Mouse (Mus musculus): ENCODE measurements at regions not wholly inside any gene's neighbourhood (a gene's known extent, or its start where the extent isn't known, plus 50 kb on each side); places are given as distances from the start of the nearest gene placed in this dataset.
A peak's percentile ranks its signal among the peaks of the same experiment; 100 is the strongest.
"Not testable (repeated sequence)": the region's sequence is repeated elsewhere in the genome, so short reads cannot be mapped to it uniquely, and the experiment has no call there.

DNA sequence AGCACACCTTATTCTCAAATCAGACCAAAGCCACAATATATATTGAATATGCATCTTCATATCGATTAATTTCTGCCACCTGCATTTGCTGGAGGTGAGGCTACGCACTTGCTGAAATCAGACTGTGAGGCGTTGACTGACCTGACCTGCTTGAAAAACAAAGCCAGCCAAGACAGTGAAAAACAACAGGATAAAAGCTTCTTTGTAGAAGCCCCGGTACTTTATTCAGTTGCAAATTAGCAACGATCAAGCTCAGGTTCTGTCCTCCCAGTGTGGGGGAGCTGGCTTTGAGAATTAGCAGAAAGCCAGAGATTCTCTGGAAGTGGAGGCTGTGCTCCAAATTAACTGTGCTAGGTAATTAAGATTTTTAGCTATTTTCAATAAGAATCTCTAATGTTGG is 100.6 kb downstream of the Vmn2r79 start:
- no peak for DNase-seq

DNA sequence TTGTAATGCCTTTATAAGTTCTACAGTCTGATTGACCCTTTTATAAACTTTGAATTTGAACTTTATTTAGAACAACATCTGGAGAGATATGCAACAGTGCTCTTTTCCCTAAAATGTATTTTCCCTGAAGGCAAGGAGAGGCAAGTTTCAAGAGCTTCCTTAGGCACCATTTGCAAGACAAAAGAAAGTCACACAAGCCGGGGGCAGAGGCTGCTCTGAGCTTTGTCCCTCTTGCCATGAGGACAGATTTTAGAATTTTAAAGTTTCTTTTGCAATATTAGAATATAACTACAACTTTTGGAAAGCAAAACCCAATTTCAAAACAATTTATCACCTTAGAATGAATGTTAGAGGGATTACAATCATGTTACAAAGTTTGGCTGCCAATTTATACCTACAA is 103.7 kb downstream of the Vmn2r79 start:
- not testable (repeated sequence) for DNase-seq

DNA sequence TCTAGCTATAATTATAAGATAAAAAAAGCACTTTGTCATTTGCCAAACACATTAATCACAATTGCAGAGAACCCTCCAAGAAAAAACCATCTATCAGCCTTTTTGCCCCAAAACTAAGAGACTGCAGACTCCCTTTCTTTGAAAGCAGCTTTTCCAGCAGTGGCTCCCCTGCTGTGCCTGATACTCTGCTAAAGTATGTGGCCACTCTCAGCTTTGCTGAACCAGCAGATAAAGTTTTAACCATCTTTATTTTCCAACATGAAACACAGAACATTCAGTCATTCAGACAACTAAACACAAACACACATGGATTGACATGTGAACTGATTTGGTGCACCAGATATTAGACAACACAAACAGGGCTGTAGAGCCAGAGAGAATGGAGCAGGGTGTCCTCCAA is 104.5 kb downstream of the Vmn2r79 start:
- not testable (repeated sequence) for DNase-seq

DNA sequence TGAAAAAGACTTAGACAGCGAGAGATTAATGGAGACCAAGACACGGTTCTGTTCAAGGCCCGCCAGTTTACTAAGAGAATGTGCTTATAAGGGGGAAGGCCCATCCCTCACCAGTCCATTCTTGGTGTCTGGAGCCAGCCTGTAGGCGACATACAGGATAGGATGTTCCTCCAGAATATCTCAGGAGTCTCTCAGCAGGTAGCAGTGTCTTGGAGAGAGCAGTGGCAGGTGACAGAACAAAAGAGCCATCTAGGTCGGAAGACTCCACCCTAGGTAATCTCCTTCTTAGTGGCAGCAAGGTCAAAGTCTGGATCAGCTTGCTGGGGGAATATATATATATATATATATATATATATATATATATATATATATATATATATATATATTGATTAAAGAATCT is 105.4 kb downstream of the Vmn2r79 start:
- not testable (repeated sequence) for DNase-seq

DNA sequence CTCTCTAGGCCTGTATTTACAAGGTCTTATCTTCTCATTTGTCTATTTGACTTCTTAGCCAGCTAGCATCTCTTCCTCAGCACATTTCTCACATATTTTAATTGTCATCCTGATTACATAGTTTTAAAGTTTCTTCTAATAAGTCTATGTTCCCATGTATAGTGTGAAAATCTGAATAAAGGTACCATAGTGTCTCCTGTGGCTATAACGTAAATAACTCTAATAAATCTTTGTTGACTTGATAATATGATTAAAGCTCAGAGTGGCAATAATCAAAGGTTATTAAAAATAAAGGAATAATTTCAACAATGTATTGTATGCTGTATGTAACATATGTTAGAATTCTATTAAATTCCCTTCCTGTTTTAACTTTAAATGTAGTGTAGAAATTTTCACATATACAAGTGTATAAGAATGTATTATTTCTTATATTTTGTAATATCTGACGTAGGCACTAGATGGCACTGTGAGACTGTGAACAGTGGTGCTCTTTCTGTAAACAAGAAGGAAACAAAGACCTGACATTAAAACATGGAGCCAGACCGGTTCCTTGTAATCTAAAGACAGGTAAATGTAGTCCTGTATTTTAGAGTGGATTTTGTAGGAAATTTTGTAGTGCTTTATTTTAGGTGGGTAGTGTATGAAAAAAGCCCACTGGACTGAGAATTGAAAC is 114.5 kb downstream of the Vmn2r79 start:
- peak in 1 of 2 experiments; percentile 5 for DNase-seq

DNA sequence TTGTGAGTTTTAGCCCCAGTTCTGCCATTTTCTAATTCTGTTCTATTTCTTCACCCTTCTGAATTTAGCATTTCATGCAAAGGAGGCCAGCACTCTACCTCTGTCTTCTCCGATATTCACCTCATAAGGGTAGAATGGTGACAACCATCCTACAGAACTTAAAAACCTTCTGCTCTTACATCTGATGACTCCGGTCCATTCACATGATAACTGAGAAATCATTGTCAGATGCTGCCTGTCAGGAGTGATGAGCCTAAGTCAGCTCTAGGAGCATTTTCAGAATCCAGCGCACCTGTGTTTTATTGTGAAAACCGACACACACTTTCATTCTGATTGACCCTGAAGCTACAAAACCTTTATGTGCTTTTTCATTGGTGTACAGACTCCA is 115.1 kb downstream of the Vmn2r79 start:
- no peak for DNase-seq

DNA sequence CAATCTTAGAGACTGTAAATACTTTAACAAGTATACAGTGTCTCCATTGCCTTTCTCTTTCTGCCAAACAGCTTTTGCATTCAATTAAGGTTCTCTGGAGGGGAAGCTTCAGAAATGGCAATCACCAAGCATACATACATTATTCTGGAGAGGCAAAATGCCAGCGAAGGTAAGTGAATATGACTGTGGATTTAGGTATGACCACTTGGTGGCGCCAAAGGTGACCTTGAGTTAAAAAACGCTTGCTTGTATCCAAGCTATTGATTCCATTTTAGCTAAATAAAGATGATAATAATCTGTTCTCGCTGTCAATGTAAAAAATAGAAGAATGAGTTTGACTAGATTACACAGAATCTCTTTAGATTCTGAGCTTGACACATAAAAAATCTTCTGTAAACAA is 117.7 kb downstream of the Vmn2r79 start:
- peak; percentile 33 to 41 for DNase-seq

DNA sequence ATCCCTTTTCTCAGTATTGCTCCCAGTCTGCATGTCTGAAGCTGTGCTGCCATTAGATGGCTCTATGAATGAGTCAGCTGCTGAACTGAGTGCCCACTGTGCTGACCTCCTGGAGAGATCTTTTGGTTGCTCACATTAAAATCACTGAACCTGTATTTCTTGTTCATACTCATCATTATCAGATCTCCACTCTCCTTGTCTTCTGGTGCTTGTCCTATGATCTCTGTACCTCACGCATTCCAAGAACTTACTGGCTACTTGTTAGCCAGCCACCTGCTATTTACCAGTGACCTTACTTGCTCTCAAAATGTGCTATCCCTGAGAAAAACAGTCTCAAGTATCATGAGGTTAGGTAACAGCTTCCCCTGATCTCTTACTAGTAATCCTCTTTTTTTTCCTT is 123.4 kb upstream of the Nox4 start:
- DNase-seq, result no peak

DNA sequence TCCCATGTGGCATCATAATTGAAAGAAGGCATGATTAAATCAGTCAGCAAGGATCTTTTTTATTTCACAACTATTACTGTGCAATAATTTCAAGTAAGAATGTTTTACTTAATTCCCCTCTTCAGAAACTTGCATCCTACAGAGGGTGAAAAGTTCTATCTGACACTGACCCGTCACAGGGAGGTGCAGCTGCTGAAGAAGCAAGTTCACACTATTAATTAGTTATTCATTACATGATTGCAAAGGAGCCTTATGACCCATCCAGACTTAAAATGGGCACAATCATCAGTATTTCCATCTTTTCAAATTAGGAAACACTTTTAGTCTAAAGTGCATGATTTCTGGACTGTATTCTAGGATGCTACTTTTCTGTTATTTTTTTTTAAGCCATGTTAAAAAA is 100.0 kb upstream of the Nox4 start:
- DNase-seq, result no peak

DNA sequence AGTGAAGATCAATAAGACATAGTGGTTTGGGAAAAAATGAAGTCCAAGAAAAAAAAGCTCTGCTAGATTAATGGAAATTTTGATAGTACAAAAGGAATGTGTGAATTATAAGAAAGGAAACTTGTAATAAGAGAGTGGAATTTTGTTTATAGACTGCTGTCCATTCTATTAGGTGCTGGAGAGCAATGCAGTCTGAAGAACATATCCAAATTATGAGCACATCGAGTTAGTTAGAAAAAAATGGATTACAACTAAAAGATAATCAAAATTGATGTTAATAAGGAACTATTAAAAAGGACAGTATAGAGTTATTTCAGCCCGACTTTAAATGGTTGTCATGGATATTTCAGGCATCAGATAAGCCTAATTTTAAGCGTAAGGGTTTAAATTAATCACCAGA is 98.2 kb upstream of the Nox4 start:
- DNase-seq, result no peak

DNA sequence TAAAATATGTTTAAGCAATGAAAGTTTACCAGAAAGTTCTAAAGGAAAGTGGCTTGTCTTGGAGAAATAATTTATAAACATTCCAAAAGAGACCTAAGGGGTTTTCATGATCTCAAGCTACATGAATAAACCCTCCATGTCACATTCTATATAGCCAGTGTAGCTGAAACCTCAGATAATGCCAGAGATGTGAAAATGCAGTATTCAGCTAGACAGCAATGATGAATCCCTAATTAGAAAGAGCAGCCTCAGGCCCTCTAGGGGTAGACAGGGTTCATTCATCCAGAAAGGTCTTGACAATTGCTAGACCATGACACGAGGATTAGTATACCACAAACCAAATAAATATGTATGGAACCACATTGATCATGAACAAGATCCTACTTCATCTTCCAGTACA is 97.2 kb upstream of the Nox4 start:
- no peak for DNase-seq

DNA sequence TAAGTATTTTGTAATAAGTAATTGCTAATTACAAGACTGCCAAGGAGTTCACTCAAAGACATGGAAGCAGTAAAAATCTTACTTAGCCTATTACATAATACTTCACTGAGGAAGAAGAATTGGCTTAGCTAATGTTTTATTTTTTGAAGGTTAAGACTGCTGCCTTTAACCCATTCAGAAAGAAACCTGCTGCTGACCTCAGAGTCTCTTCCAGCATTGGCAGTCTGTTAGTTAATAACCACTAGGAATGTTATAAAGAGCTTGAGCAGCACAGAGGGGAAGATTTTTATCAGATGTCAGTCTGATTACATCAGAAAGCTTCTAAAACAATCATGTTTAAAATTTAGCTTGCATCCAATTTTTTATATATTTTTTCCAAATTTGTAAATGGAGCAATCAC is 94.9 kb upstream of the Nox4 start:
- DNase-seq, result no peak

DNA sequence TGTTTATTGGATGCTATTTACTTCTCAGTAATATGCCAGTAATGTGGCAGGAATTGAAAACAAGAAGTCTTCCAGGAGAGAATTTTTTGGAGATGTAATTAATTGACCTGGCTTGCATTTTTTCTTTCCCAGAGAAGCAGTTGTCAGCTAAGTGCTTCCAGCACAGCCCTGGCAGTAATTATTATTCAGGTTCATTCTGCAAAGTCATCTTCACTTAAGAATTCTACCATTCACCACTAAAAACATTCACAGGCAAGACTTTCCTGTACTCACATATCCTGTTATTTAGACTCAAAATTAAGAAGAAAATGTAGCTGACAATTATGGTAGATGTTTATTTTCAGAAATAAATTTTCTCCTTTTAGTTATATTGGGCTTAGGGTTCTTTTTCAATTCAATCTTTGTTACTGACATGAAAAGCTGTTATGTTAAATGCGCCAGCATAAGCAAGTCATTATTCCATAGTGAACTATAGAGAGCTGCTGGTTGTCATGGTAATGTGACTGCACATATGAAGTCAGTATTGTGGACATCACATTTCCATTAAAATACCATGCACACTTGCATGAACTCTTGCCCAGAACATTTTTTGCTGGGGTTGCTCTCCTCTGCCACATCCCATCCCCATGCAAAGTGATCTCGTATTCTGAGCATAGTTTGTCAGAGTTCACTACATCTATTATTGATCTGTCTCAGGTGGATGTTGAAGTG is 59.3 kb upstream of the Nox4 start:
- DNase-seq, result no peak

DNA sequence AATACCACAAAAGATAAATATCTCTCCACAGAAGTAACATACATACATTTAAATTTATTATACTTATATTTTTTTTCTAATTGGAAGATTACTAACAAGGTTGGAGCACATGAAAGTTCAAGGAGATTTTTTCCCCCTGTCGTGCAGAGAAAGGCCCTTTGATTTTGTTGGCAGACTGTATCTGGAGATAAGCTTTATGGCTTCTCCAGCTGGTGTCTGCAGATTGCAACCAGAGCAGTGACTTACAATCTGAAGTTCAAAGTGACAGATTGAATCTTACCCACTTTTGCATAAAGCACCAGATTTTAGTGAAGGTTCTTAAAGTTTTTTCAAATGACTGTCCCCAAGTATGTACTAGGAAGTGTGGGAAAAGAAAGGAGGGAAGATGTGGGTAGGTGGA is 50.2 kb upstream of the Nox4 start:
- DNase-seq, result peak in 1 of 2 experiments; percentile 3
